Comparison of ENCODE assay signal across 11 mouse cellular contexts in the genomic region with DNA sequence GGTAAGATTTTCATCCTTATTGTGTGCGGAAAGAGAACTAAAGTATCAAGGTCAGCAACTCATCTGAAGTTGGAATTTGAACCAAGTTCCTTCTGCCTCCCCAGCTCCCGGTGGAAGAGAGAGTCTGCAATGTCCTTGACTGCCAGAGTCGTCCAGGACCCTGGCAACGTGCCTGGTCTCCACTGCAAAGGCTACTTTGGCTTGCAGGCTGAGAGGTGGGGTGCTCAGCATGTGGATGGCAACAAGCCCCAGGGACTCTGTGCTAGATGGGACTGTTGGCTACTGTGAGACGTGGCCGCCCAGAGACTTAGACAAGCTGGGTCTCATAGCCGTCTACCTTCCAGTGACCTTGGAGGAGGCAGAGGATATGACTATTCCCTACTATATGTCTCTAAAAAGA. TPM values are rescaled to one million over a fixed set of nuclear protein-coding genes. Genes with fewer than 3 reads are reported as not detected.
DNase-seq lines count a peak whose midpoint lies in the region; ATAC-seq lines count a peak whose summit lies in the region.
"Had no signal": no experiment of that assay in that cellular context is flagged by ENCODE, and none has a peak within 500 bp of the region (broad histone marks: within the 10 kb centered on the region; RNA-seq: fewer than 3 reads in every experiment).

No protein-coding gene starts in this region.

- no peaks in the 10 kb centered on the region for H3K36me3 ChIP-seq in midbrain, embryonic 13.5 days

- intact Hi-C loops in left cerebral cortex, postnatal 10 days (cut with DNase I) = no loop called here
- intact Hi-C loops in left cerebral cortex, postnatal 36 days (cut with DNase I) = no loop called here

- H3K9ac ChIP-seq in midbrain, embryonic 13.5 days (replicated peaks) = no peak overlapping the region

- 85% methylated on average over 7 of the region's 7 CpGs for WGBS in midbrain, embryonic 13.5 days

- no peaks in the 10 kb centered on the region for H3K27me3 ChIP-seq in midbrain, embryonic 13.5 days

- H3K4me2 ChIP-seq in midbrain, embryonic 13.5 days (replicated peaks) = no peak overlapping the region

- no peak for ATAC-seq in midbrain, embryonic 13.5 days

- no peak overlapping the region for H3K27ac ChIP-seq in midbrain, embryonic 13.5 days
- H3K27ac ChIP-seq: left cerebral cortex, adult 2 months had no signal

- peak; percentile 14 to 43 for DNase-seq in left cerebral cortex, postnatal 10 days (ENCODE audit: extremely low spot score in 1 of 2, low spot score in 2 of 2)
- no peak for DNase-seq in left cerebral cortex, postnatal 36 days (ENCODE audit: low spot score in 2 of 2)
- peak; percentile 79 for DNase-seq in adrenal gland, postnatal 14 days
- peak; percentile 43 for DNase-seq in cerebellum, adult 9-11 months
- peak; percentile 27 for DNase-seq in kidney, postnatal 14 days
- no peak for DNase-seq in thymus, postnatal 25 days
- no peak for DNase-seq in spleen, postnatal 4 days (ENCODE audit: low spot score in 2 of 2)

- H3K4me1 ChIP-seq in midbrain, embryonic 13.5 days (replicated peaks) = no peaks in the 10 kb centered on the region

- no peak overlapping the region for H3K4me3 ChIP-seq in midbrain, embryonic 13.5 days (replicated peaks)
- H3K4me3 ChIP-seq: left cerebral cortex, adult 2 months had no signal

- H3K9me3 ChIP-seq in midbrain, embryonic 13.5 days = no peaks in the 10 kb centered on the region

RNA-seq across cellular contexts. Expression of a gene that starts 33.2 kb away (rescaled TPM):
- not detected for total RNA-seq in left cerebral cortex, postnatal 10 days (2021)
- not detected for total RNA-seq in left cerebral cortex, postnatal 36 days (2021)
- total RNA-seq in adrenal gland, postnatal 14 days (2021) = not detected in 2 replicates
- polyA plus RNA-seq in midbrain, embryonic 13.5 days (2015; fragmentation: Nextera tagmentation; extraction: Ambion mirVana) = not detected in 2 replicates
- total RNA-seq: adrenal gland, postnatal 4 days; left cerebral cortex, adult 2 months had no signal
- polyA plus RNA-seq: heart, embryonic 16.5 days had no signal

Comparison
In these comparisons a context has a peak if more than half of its experiments do, and no peak if none do; other contexts are left out.
1. DNase-seq: peak in left cerebral cortex, postnatal 10 days (2 of 2), adrenal gland, postnatal 14 days (single experiment), cerebellum, adult 9-11 months (single experiment) and kidney, postnatal 14 days (single experiment); none in left cerebral cortex, postnatal 36 days (0 of 2), thymus, postnatal 25 days (single experiment) and spleen, postnatal 4 days (0 of 2).